Mouse (Mus musculus): Measurements from ENCODE around the gene Olfr1386. TPM values are rescaled to one million over a fixed set of nuclear protein-coding genes. Genes with fewer than 3 reads are reported as not detected.

The Olfr1386 gene
- polyA plus RNA-seq, 1 experiment from 2014 or later, result not detected

DNA sequence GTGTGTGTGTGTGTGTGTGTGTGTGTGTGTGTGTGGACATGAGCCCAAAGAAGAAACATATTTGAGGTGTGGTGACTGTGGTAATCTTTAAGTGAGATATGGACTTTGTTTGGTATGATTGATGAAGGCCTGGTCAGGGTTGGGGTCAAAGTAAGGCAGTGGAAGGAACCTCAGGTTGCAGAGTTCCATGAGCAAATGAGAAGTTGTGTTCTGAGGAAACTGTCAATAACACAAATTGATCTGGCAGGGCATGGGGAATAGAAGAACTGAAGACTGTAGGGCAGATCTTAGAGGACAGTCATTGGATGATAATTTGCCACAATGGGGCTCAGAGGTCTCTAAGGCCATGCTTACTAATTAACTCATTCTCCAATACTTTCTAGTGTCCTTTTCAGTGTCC is 54.5 kb downstream of the Olfr1386 start, which contains the start of gene Olfr1383:
Gene Olfr1383, plus strand, starts transcription at position 301 of the 400 bp plus-strand sequence.
- Histone ChIP-seq H3K27ac (replicated peaks; ENCODE audit: low read depth, low read length) (no peak within 1 kb of the TSS), H3K4me2 (ENCODE audit: low read length) (no peak within 1 kb of the TSS), H3K4me1 (ENCODE audit: control insufficient read depth, insufficient read depth, low read length) (no peaks in the 10 kb centered on the region), H3K36me3 (ENCODE audit: control insufficient read depth, insufficient read depth, low read length) (no peaks in the 10 kb centered on the region), H3K27me3 (ENCODE audit: control insufficient read depth, insufficient read depth, low read length) (no peaks in the 10 kb centered on the region), H3K4me3 (replicated peaks; ENCODE audit: low read depth, low read length) (no peak within 1 kb of the TSS), H3K9ac (replicated peaks; ENCODE audit: low read length) (no peak within 1 kb of the TSS), H3K9me3 (ENCODE audit: control insufficient read depth, low read length) (no peaks in the 10 kb centered on the region)
- DNase-seq (no peak), ATAC-seq (ENCODE audit: low FRiP score, low TSS enrichment) (no peak)

Other genes starting within 250 kb of the Olfr1386 start
- 27.0 and 27.9 TPM in 2 replicates for gene Mgat1, start 220.9 kb upstream of the Olfr1386 start, polyA plus RNA-seq (2014; fragmentation: Nextera tagmentation; extraction: Ambion mirVana)
- 0.22 TPM in 1 of 2 replicates, not detected in the other for gene Olfr1393, start 186.7 kb upstream of the Olfr1386 start, polyA plus RNA-seq (2014; fragmentation: Nextera tagmentation; extraction: Ambion mirVana)
- gene Olfr1392, start 179.8 kb upstream of the Olfr1386 start, polyA plus RNA-seq (2014; fragmentation: Nextera tagmentation; extraction: Ambion mirVana), result 0.07 TPM in 1 of 2 replicates, not detected in the other
- not detected in 2 replicates for gene Olfr10, start 160.3 kb upstream of the Olfr1386 start, polyA plus RNA-seq (2014; fragmentation: Nextera tagmentation; extraction: Ambion mirVana)
- not detected in 2 replicates for gene Olfr1391, start 142.3 kb upstream of the Olfr1386 start, polyA plus RNA-seq (2014; fragmentation: Nextera tagmentation; extraction: Ambion mirVana)
- gene Olfr1390, start 129.9 kb upstream of the Olfr1386 start, polyA plus RNA-seq (2014; fragmentation: Nextera tagmentation; extraction: Ambion mirVana), result not detected in 2 replicates
- gene Olfr1389, start 42.0 kb upstream of the Olfr1386 start, polyA plus RNA-seq (2014; fragmentation: Nextera tagmentation; extraction: Ambion mirVana), result not detected in 2 replicates
- gene Olfr1388, start 28.4 kb upstream of the Olfr1386 start, polyA plus RNA-seq (2014; fragmentation: Nextera tagmentation; extraction: Ambion mirVana), result 0.09 TPM in 2 replicates
- gene Olfr1387, start 9.7 kb upstream of the Olfr1386 start, polyA plus RNA-seq (2014; fragmentation: Nextera tagmentation; extraction: Ambion mirVana), result not detected in 2 replicates
- not detected in 2 replicates for gene Olfr1385, start 24.0 kb downstream of the Olfr1386 start, polyA plus RNA-seq (2014; fragmentation: Nextera tagmentation; extraction: Ambion mirVana)
- gene Olfr1384, start 41.7 kb downstream of the Olfr1386 start, polyA plus RNA-seq (2014; fragmentation: Nextera tagmentation; extraction: Ambion mirVana), result not detected in 2 replicates
- gene Olfr1383, start 54.6 kb downstream of the Olfr1386 start, polyA plus RNA-seq (2014; fragmentation: Nextera tagmentation; extraction: Ambion mirVana), result not detected in 2 replicates
- not detected in 2 replicates for gene Olfr1382, start 63.2 kb downstream of the Olfr1386 start, polyA plus RNA-seq (2014; fragmentation: Nextera tagmentation; extraction: Ambion mirVana)
- not detected in 2 replicates for gene Olfr1381, start 78.4 kb downstream of the Olfr1386 start, polyA plus RNA-seq (2014; fragmentation: Nextera tagmentation; extraction: Ambion mirVana)
- not detected in 2 replicates for gene Olfr1380, start 91.8 kb downstream of the Olfr1386 start, polyA plus RNA-seq (2014; fragmentation: Nextera tagmentation; extraction: Ambion mirVana)
- 1.1 and 2.1 TPM in 2 replicates for gene Flt4, start 144.2 kb downstream of the Olfr1386 start, polyA plus RNA-seq (2014; fragmentation: Nextera tagmentation; extraction: Ambion mirVana)
- gene Scgb3a1, start 198.6 kb downstream of the Olfr1386 start, polyA plus RNA-seq (2014; fragmentation: Nextera tagmentation; extraction: Ambion mirVana), result not detected in 2 replicates
- gene Cnot6, start 247.7 kb downstream of the Olfr1386 start, polyA plus RNA-seq (2014; fragmentation: Nextera tagmentation; extraction: Ambion mirVana), result 55.9 and 57.6 TPM in 2 replicates

All from midbrain, embryonic 14.5 days (tissue).